Mouse (Mus musculus): Measurements from ENCODE around the gene Tmem163. TPM values are rescaled to one million over a fixed set of nuclear protein-coding genes. Genes with fewer than 3 reads are reported as not detected.
A peak's percentile ranks its signal among the peaks of the same experiment; 100 is the strongest.

The Tmem163 gene
- 2.5 TPM in 2 replicates for polyA plus RNA-seq (2012; rRNA removed)

GRCm38 (mm10) chr1:127679498-127680133 is at the start of gene Tmem163:
Gene Tmem163, minus strand, starts transcription at chr1:127679548.
- Histone ChIP-seq H3K4me3 (ENCODE audit: insufficient read depth, low read depth, low read length) (no peak within 1 kb of the TSS), H3K4me1 (ENCODE audit: control insufficient read depth, insufficient read depth, low read length) (no peaks in the 10 kb centered on the region), H3K36me3 (ENCODE audit: control insufficient read depth, insufficient read depth, low read length) (no peaks in the 10 kb centered on the region), H3K27me3 (replicated peaks; ENCODE audit: control insufficient read depth, insufficient read depth, low read length) (peaks cover 6% of the 10 kb centered on the region), H3K27ac (ENCODE audit: insufficient read depth, low read depth, low read length) (no peak within 1 kb of the TSS)
- DNase-seq = peak; percentile 37
- TF ChIP-seq POLR2A (IDR thresholded peaks at IDR 0.05; ENCODE audit: low read depth, low read length) = no peak
- peak; percentile 72 for TF ChIP-seq CTCF (conservative IDR thresholded peaks at IDR 0.05; ENCODE audit: insufficient read depth, insufficient read length, low read depth, low read length)
- WGBS = 23% methylated on average over 18 of the region's 18 CpGs

GRCm38 (mm10) chr1:127729096-127729495 is 49.7 kb upstream of the Tmem163 start, which contains the start of gene Acmsd:
Gene Acmsd, plus strand, starts transcription at chr1:127729413.
- peaks cover 2% of the 10 kb centered on the region for H3K36me3 ChIP-seq (ENCODE audit: control insufficient read depth, insufficient read depth, low read length)
- H3K27me3 ChIP-seq (replicated peaks; ENCODE audit: control insufficient read depth, insufficient read depth, low read length) = no peaks in the 10 kb centered on the region
- peak; percentile 94 for DNase-seq
- no peak for TF ChIP-seq POLR2A (IDR thresholded peaks at IDR 0.05; ENCODE audit: low read depth, low read length)
- TF ChIP-seq CTCF (conservative IDR thresholded peaks at IDR 0.05; ENCODE audit: insufficient read depth, insufficient read length, low read depth, low read length) = no peak
- H3K27ac ChIP-seq (ENCODE audit: insufficient read depth, low read depth, low read length) = peak within 1 kb of the TSS; percentile 93
- peaks cover 16% of the 10 kb centered on the region; the same call in 1 of the 2 replicates for H3K4me1 ChIP-seq (ENCODE audit: control insufficient read depth, insufficient read depth, low read length)
- peak within 1 kb of the TSS; percentile 65 for H3K4me3 ChIP-seq (ENCODE audit: insufficient read depth, low read depth, low read length)
- WGBS = 61% methylated on average over 4 of the region's 4 CpGs

GRCm38 (mm10) chr1:127723596-127723995 is 44.2 kb upstream of the Tmem163 start:
- Histone ChIP-seq H3K27me3 (replicated peaks; ENCODE audit: control insufficient read depth, insufficient read depth, low read length) (no peaks in the 10 kb centered on the region), H3K4me1 (ENCODE audit: control insufficient read depth, insufficient read depth, low read length) (peaks cover 19% of the 10 kb centered on the region; the same call in 1 of the 2 replicates), H3K36me3 (ENCODE audit: control insufficient read depth, insufficient read depth, low read length) (peaks cover 2% of the 10 kb centered on the region), H3K27ac (ENCODE audit: insufficient read depth, low read depth, low read length) (no peak overlapping the region), H3K4me3 (ENCODE audit: insufficient read depth, low read depth, low read length) (no peak overlapping the region)
- 18% methylated on average over 2 of the region's 2 CpGs for WGBS
- DNase-seq = peak; percentile 90
- TF ChIP-seq CTCF (conservative IDR thresholded peaks at IDR 0.05; ENCODE audit: insufficient read depth, insufficient read length, low read depth, low read length) (no peak), POLR2A (IDR thresholded peaks at IDR 0.05; ENCODE audit: low read depth, low read length) (no peak)

- H3K36me3 ChIP-seq (ENCODE audit: control insufficient read depth, insufficient read depth, low read length) = no peaks in the 10 kb centered on the region; the same call in 1 of the 2 replicates
- TF ChIP-seq CTCF (conservative IDR thresholded peaks at IDR 0.05; ENCODE audit: insufficient read depth, insufficient read length, low read depth, low read length) (no peak), POLR2A (IDR thresholded peaks at IDR 0.05; ENCODE audit: low read depth, low read length) (no peak)
- 45% methylated on average over 1 of the region's 1 CpGs for WGBS
- H3K27ac ChIP-seq (ENCODE audit: insufficient read depth, low read depth, low read length) = no peak overlapping the region
- DNase-seq = peak; percentile 58
- no peaks in the 10 kb centered on the region for H3K27me3 ChIP-seq (replicated peaks; ENCODE audit: control insufficient read depth, insufficient read depth, low read length)
- H3K4me1 ChIP-seq (ENCODE audit: control insufficient read depth, insufficient read depth, low read length) = peaks cover 11% of the 10 kb centered on the region; the same call in 1 of the 2 replicates
- no peak overlapping the region for H3K4me3 ChIP-seq (ENCODE audit: insufficient read depth, low read depth, low read length)
These were observed 38.9 kb upstream of the Tmem163 start for GRCm38 (mm10) chr1:127718290-127718689.

DNA sequence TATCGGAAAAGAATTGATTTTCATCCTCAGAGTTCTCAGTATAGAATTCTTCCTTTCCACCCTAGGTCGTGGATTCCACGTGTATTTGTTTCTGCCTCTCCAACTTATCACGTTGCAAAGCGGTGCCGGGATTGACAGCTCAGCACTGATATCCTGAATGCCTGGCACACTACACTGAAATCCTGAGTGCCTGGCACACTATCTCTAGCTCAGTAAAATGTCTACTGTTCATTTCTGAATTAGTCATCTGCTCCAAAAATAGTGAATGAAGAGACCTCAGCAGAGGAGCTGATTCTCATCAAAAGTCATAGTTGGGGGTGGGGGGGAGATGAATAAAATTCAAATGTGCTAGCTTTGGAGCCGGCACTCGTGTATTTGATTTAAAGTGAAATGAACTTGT is 37.1 kb upstream of the Tmem163 start:
- H3K4me3 ChIP-seq (ENCODE audit: insufficient read depth, low read depth, low read length) = no peak overlapping the region
- no peak for DNase-seq
- peaks cover 4% of the 10 kb centered on the region; the same call in 1 of the 2 replicates for H3K4me1 ChIP-seq (ENCODE audit: control insufficient read depth, insufficient read depth, low read length)
- H3K36me3 ChIP-seq (ENCODE audit: control insufficient read depth, insufficient read depth, low read length) = no peaks in the 10 kb centered on the region; the same call in 1 of the 2 replicates
- no peak overlapping the region for H3K27ac ChIP-seq (ENCODE audit: insufficient read depth, low read depth, low read length)
- 86% methylated on average over 8 of the region's 8 CpGs for WGBS
- no peak for TF ChIP-seq POLR2A (IDR thresholded peaks at IDR 0.05; ENCODE audit: low read depth, low read length)
- TF ChIP-seq CTCF (conservative IDR thresholded peaks at IDR 0.05; ENCODE audit: insufficient read depth, insufficient read length, low read depth, low read length) = no peak
- no peaks in the 10 kb centered on the region for H3K27me3 ChIP-seq (replicated peaks; ENCODE audit: control insufficient read depth, insufficient read depth, low read length)

DNA sequence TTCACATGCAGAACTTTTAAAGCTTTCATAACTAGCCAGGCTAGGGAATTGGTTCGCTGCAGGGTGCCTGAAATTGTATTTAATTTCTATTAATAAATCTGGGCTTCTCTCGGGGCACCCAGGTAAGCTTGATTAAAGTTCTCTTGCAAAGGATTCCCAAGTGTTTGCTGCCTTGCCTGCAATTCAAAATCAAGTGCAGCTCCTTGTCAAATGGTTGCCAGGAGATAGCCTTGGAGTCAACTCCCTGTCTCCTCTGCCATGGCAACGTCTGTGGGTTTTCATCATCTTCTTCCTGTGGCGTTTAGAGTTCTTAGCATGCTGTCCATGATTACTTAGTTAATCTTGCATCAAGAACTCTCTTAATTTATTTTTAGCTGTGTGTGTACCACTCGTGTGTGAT is 26.9 kb upstream of the Tmem163 start:
- TF ChIP-seq CTCF (conservative IDR thresholded peaks at IDR 0.05; ENCODE audit: insufficient read depth, insufficient read length, low read depth, low read length) (no peak), POLR2A (IDR thresholded peaks at IDR 0.05; ENCODE audit: low read depth, low read length) (no peak)
- DNase-seq = no peak
- Histone ChIP-seq H3K4me3 (ENCODE audit: insufficient read depth, low read depth, low read length) (no peak overlapping the region), H3K36me3 (ENCODE audit: control insufficient read depth, insufficient read depth, low read length) (no peaks in the 10 kb centered on the region), H3K27me3 (replicated peaks; ENCODE audit: control insufficient read depth, insufficient read depth, low read length) (no peaks in the 10 kb centered on the region), H3K4me1 (ENCODE audit: control insufficient read depth, insufficient read depth, low read length) (no peaks in the 10 kb centered on the region), H3K27ac (ENCODE audit: insufficient read depth, low read depth, low read length) (no peak overlapping the region)
- 76% methylated on average over 5 of the region's 5 CpGs for WGBS

DNA sequence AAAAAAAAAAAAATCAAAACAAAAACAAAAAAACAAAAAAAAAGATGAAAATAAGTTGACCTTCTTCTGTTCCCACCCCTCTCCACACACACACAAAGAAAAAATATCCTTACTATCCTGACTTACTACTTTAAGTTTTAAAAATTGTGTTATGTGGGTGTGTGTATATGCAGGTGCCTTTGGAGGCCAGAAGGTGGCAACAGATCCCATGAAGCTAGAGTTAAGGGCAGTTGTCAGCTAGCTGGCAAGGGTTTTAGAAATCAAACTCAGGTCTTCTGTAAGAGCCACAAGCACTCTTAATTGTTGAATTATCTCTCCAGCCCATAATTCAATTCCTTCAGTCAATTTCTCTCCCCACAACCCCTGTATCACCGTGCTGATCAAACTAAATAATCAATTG is 22.8 kb upstream of the Tmem163 start:
- 78% methylated on average over 1 of the region's 1 CpGs for WGBS

More for the DNA sequence above, 22.8 kb upstream of the Tmem163 start:
- Histone ChIP-seq H3K36me3 (ENCODE audit: control insufficient read depth, insufficient read depth, low read length) (no peaks in the 10 kb centered on the region), H3K4me3 (ENCODE audit: insufficient read depth, low read depth, low read length) (no peak overlapping the region), H3K4me1 (ENCODE audit: control insufficient read depth, insufficient read depth, low read length) (no peaks in the 10 kb centered on the region), H3K27ac (ENCODE audit: insufficient read depth, low read depth, low read length) (no peak overlapping the region), H3K27me3 (replicated peaks; ENCODE audit: control insufficient read depth, insufficient read depth, low read length) (no peaks in the 10 kb centered on the region)
- TF ChIP-seq POLR2A (IDR thresholded peaks at IDR 0.05; ENCODE audit: low read depth, low read length) = no peak
- peak; percentile 56 for TF ChIP-seq CTCF (conservative IDR thresholded peaks at IDR 0.05; ENCODE audit: insufficient read depth, insufficient read length, low read depth, low read length)
- DNase-seq = peak; percentile 16
